Mouse (Mus musculus) kidney, embryonic 16.5 days (tissue): ENCODE measurements around the gene Tmem131. TPM values are rescaled to one million over a fixed set of nuclear protein-coding genes. Genes with fewer than 3 reads are reported as not detected.
"Not testable (repeated sequence)": the region's sequence is repeated elsewhere in the genome, so short reads cannot be mapped to it uniquely, and the experiment has no call there.

Experiments
- ATAC-seq: fragments of 200-750 bp; cut with Nextera tagmentation; 2 replicates; pipeline ENCODE4 v1.8.0; 2017; ENCODE audit warnings: moderate TSS enrichment; ENCODE audit not compliant: low FRiP score, low TSS enrichment
- H3K27ac ChIP-seq: fragments of 300-500 bp; sonication (generic); 2 replicates; pipeline ENCODE4 v1.5.1; 2014; ENCODE audit warnings: low read length
- H3K27me3 ChIP-seq: fragments of 300-500 bp; sonication (generic); 2 replicates; pipeline ENCODE4 v1.6.1; 2014; ENCODE audit warnings: low read length, control low read depth, mixed read lengths; ENCODE audit not compliant: insufficient read depth
- H3K36me3 ChIP-seq: fragments of 300-500 bp; sonication (generic); 2 replicates; pipeline ENCODE4 v1.6.1; 2014; ENCODE audit warnings: low read length, control low read depth, mixed read lengths; ENCODE audit not compliant: insufficient read depth
- H3K4me1 ChIP-seq: fragments of 300-500 bp; sonication (generic); 2 replicates; pipeline ENCODE4 v1.6.1; 2014; ENCODE audit warnings: low read length, control low read depth, mixed read lengths; ENCODE audit not compliant: insufficient read depth
- H3K4me2 ChIP-seq: fragments of 300-500 bp; sonication (generic); replicated peaks from 2 replicates; pipeline ENCODE4 v1.6.1; 2014; ENCODE audit warnings: low read depth, low read length
- H3K4me3 ChIP-seq: fragments of 300-500 bp; sonication (generic); 2 replicates; pipeline ENCODE4 v1.5.1; 2014; ENCODE audit warnings: mild to moderate bottlenecking, low read length
- H3K9ac ChIP-seq: fragments of 300-500 bp; sonication (generic); replicated peaks from 2 replicates; pipeline ENCODE4 v1.6.1; 2014; ENCODE audit warnings: low read length
- H3K9me3 ChIP-seq: fragments of 300-500 bp; sonication (generic); 2 replicates; pipeline ENCODE4 v1.6.1; 2016; ENCODE audit warnings: low read length, control low read depth
- WGBS: fragments of 180-500 bp; shearing (Covaris S2); extraction: QIAGEN DNeasy Blood & Tissue Kit; methylation state at CpG from one replicate; pipeline ENCODE4 v1.1.7; 2014; 5-methylcytosine and 5-hydroxymethylcytosine counted together
- polyA plus RNA-seq: library from polyadenylated mRNA; unstranded; fragments of >200 nt; fragmentation: Nextera tagmentation; extraction: Ambion mirVana; gene quantifications from 2 replicates; pipeline ENCODE4 v1.2.1, GENCODE M21; 2015

The Tmem131 gene
- polyA plus RNA-seq, 1 experiment from 2014 or later = 9.6 TPM

DNA sequence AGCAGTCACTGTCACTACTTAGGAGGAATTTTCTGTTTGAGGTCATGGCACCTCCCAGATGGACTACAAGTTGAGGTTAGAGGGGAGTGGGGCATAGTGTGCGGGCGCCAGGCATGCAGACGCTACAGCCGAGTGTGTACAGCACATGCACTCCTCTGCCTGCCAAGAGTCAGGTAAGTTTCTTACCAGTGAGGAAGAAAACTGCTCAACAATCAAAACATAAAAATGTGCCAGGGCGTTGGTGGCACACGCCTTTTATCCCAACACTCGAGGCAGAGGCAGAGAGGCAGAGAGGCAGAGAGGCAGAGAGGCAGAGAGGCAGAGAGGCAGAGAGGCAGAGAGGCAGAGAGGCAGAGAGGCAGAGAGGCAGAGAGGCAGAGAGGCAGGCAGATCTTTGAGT lies 33.5 kb downstream of the Tmem131 start:
- H3K27me3 ChIP-seq, ATAC-seq: not testable (repeated sequence)

DNA sequence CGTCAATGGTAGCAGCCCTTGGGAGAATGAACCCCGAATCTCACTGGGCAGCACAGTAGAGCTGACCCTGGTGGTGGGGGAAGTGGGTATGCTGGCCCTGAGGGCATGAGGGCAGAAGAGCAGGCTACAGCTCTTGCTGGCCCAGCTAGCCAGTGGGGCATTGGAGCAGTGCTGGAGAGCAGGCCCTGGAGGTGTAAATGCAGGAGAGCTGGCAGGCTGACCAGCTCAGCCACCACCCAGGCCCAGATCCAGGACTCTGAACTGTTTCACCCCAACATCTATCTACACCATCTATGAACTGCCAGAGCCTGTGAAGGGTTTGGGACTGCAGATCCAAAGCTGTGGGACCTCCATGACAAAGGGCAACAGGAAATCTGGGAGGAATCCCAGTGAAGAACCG lies 38.2 kb downstream of the Tmem131 start:
- H3K27ac ChIP-seq = no peak overlapping the region
- H3K4me2 ChIP-seq = no peak overlapping the region
- no peaks in the 10 kb centered on the region; the same call in 1 of the 2 replicates for H3K9me3 ChIP-seq
- WGBS = 80% methylated on average over 3 of the region's 3 CpGs
- H3K4me3 ChIP-seq = no peak overlapping the region
- no peaks in the 10 kb centered on the region for H3K27me3 ChIP-seq
- no peaks in the 10 kb centered on the region for H3K4me1 ChIP-seq
- H3K36me3 ChIP-seq = no peaks in the 10 kb centered on the region
- no peak for ATAC-seq
- no peak overlapping the region for H3K9ac ChIP-seq

More for the DNA sequence above, 33.5 kb downstream of the Tmem131 start:
- not testable (repeated sequence) for H3K27ac ChIP-seq, H3K36me3 ChIP-seq, H3K4me1 ChIP-seq, H3K4me2 ChIP-seq, H3K9me3 ChIP-seq, H3K9ac ChIP-seq, H3K4me3 ChIP-seq
- 77% methylated on average over 7 of the region's 7 CpGs for WGBS

DNA sequence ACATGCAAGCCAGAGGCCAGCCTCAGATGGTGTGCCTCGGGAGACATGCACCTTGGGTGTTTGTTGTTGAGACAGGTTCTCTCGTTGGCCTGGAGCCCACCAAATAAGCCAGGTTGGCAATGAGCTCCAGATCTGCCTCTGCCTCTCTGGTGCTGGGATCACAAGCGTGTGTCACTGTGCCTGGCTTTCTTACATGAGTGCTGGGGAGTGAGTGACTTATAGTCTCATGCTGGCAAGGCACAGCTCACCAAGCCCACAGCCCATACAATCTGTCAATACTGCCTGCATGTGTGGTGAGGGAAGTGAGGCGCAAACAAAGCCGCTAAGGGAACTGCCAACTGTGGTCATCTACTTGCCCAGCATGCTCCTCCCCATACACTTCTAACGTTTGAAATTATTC lies 39.0 kb downstream of the Tmem131 start:
- Histone ChIP-seq H3K36me3 (no peaks in the 10 kb centered on the region), H3K9me3 (no peaks in the 10 kb centered on the region; the same call in 1 of the 2 replicates), H3K27ac (no peak overlapping the region), H3K4me3 (no peak overlapping the region), H3K27me3 (no peaks in the 10 kb centered on the region), H3K4me1 (no peaks in the 10 kb centered on the region), H3K4me2 (no peak overlapping the region), H3K9ac (no peak overlapping the region)
- WGBS = 70% methylated on average over 6 of the region's 6 CpGs
- no peak for ATAC-seq

DNA sequence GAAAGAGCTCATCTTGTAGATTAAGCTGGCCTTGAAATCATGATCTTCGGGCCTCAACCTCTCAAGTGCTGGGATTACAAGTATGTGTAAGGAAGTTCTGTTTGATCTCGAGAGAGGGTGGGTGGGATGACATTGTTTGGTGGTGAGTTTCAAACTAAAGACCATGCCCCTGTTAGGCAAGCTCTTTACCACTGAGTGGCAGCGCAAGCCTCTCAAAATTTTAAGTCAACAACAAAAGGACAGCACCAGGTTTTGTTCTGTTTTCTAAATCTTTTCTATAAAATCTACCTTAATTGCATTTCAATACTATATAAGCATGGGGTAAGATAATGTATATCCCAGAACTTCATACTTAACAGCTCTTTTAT lies 39.4 kb downstream of the Tmem131 start:
- no peak overlapping the region for H3K9ac ChIP-seq
- no peak for ATAC-seq
- no peak overlapping the region for H3K4me3 ChIP-seq
- H3K36me3 ChIP-seq = no peaks in the 10 kb centered on the region
- H3K9me3 ChIP-seq = no peaks in the 10 kb centered on the region; the same call in 1 of the 2 replicates
- no peaks in the 10 kb centered on the region for H3K4me1 ChIP-seq
- H3K27ac ChIP-seq = no peak overlapping the region
- no peaks in the 10 kb centered on the region for H3K27me3 ChIP-seq
- 57% methylated on average over 3 of the region's 3 CpGs for WGBS
- H3K4me2 ChIP-seq = no peak overlapping the region

DNA sequence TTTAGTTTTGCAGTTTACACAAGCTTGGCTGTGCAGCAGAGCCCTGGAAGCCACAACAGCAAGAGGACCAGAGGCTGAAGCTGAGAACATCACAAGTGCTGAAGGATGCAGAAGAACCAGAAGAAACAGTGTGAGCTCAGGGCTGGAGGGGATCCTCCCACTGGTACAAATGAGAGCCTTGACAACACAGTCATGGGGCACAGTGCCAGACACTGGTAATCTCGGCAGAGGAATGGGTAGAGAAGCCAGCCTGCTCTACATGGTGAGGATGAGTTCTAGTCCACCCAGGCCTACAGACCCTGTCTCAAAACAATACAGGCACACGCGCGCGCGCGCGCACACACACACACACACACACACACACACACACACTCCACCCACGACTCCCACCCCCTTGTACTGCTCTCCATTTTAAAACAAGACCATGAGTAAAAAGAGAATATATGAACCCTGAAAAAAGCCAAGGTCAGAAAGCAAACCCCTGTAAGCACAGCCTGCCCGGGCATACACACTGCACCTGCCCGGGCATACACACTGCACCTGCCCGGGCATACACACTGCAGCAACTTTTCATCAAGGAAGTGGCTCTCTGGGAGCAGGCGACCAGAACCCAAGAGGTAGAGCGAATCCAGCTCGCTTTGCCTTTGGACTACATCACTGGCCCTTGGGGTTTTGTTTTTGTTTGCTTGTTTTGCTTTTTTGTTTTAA lies 39.9 kb downstream of the Tmem131 start:
- H3K9ac ChIP-seq = no peak overlapping the region
- H3K9me3 ChIP-seq = no peaks in the 10 kb centered on the region; the same call in 1 of the 2 replicates
- H3K4me2 ChIP-seq = no peak overlapping the region
- no peak overlapping the region for H3K4me3 ChIP-seq
- H3K27me3 ChIP-seq = no peaks in the 10 kb centered on the region
- no peak for ATAC-seq
- H3K27ac ChIP-seq = no peak overlapping the region
- WGBS = 91% methylated on average over 15 of the region's 15 CpGs
- no peaks in the 10 kb centered on the region for H3K4me1 ChIP-seq
- H3K36me3 ChIP-seq = no peaks in the 10 kb centered on the region

DNA sequence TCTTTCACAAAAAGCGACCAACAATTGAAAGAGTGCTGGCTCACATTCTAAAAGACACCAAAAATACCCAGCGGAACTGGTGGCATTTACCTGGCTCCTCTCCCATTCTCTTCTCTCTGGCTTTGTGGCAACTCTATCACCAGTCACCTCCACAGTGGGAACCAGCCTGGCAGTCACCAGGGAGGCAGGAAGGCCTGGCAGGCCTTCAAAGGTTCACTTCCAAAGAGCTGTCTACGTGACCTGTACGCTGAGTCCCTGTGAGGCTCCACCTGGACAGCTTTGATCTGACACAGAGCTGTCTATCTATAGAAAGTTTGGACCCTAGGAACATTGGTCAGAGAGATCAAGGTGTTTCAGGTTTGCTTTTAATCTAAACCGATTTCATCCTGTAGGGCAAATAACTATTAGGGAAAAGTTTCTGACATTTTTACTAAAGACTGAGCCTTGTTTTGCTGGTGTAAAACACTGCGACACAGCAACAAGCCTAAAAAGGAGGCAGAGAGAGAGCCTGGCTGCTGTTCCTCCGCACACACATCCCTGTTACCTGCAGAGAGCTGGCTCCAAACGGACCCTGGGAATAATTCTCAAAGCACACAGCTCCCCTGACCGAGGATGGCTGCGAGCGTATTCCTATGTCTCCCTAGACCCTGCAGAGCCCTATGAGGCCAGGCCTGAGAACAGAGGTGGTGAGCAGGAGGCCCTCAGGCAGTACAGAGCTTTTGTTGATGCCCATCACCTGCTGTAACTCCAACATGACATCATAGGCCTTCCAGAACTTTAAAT lies 40.7 kb downstream of the Tmem131 start:
- no peaks in the 10 kb centered on the region for H3K36me3 ChIP-seq
- no peak overlapping the region for H3K9ac ChIP-seq
- H3K4me1 ChIP-seq = no peaks in the 10 kb centered on the region
- no peaks in the 10 kb centered on the region; the same call in 1 of the 2 replicates for H3K9me3 ChIP-seq
- no peak overlapping the region for H3K4me3 ChIP-seq
- H3K27ac ChIP-seq = no peak overlapping the region
- H3K4me2 ChIP-seq = no peak overlapping the region
- H3K27me3 ChIP-seq = no peaks in the 10 kb centered on the region
- 91% methylated on average over 11 of the region's 11 CpGs for WGBS
- no peak for ATAC-seq

DNA sequence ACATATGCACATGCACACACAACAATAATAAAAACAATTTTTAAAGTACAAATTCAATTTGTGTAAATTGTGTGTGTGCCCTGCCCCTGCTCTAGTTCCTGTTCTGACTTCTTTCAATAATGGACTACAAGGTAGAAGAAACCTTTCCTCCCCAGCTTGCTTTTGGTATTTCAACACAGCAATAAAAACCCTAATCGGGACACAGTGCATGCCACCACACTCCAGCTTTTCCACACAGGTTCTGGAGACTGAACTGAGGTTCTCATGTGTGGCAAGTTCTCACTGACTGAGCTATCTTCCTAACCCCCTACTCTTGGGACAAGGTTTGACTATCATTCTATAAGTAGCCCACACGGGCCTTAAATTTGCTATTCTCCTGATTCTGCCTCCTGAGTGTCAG lies 43.8 kb downstream of the Tmem131 start:
- 89% methylated on average over 2 of the region's 2 CpGs for WGBS
- ATAC-seq = no peak

DNA sequence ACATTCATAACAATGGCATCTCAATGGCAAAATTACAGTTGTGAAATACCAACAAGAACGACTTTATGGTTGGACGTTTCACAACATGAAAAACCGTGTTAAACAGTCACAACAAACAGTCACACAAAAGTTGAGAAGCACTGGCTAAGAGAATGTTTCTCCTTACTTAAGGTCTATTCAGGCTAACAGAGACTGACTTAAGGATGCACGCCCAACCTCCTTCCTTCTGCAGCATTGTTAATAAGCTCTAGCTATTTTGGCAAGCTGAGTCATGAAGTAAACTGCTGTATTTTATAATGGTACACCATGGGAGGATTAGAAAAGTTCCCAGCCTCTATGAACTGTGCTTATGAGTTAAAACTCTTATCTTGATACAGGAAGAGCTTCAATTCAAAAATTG lies 47.0 kb downstream of the Tmem131 start:
- ATAC-seq = no peak
- H3K4me3 ChIP-seq = no peak overlapping the region

More for the DNA sequence above, 43.8 kb downstream of the Tmem131 start:
- no peaks in the 10 kb centered on the region for H3K36me3 ChIP-seq
- no peaks in the 10 kb centered on the region for H3K9me3 ChIP-seq
- no peak overlapping the region for H3K4me3 ChIP-seq
- H3K9ac ChIP-seq = no peak overlapping the region
- H3K4me2 ChIP-seq = no peak overlapping the region
- H3K27me3 ChIP-seq = no peaks in the 10 kb centered on the region
- no peak overlapping the region for H3K27ac ChIP-seq
- H3K4me1 ChIP-seq = no peaks in the 10 kb centered on the region

DNA sequence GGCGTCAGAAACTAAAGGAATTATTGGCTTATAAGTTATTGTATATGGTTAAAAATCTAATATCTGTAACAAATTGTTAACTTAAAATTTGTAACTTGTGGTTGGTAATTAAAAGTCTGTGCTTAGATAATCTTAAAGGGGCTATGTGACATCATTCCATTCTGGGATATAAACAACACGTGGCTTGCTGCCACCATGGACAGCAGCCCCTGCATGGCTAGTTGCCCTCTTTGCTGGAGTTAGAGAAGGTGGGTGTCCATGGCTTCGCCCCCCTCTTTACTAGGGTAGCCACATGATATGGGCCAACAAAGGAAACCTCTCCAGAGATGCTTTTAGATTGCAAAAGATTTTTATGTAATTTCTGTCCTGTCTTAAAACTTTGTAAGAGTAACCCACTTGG lies 48.0 kb downstream of the Tmem131 start:
- Histone ChIP-seq H3K4me3 (no peak overlapping the region), H3K9me3 (no peaks in the 10 kb centered on the region), H3K27ac (no peak overlapping the region), H3K9ac (no peak overlapping the region), H3K4me1 (no peaks in the 10 kb centered on the region), H3K4me2 (no peak overlapping the region), H3K36me3 (no peaks in the 10 kb centered on the region), H3K27me3 (no peaks in the 10 kb centered on the region)
- WGBS = 77% methylated on average over 3 of the region's 3 CpGs
- ATAC-seq = no peak

More for the DNA sequence above, 47.0 kb downstream of the Tmem131 start:
- Histone ChIP-seq H3K4me2 (no peak overlapping the region), H3K9ac (no peak overlapping the region), H3K4me1 (no peaks in the 10 kb centered on the region), H3K9me3 (no peaks in the 10 kb centered on the region), H3K36me3 (no peaks in the 10 kb centered on the region), H3K27me3 (no peaks in the 10 kb centered on the region), H3K27ac (no peak overlapping the region)
- 88% methylated on average over 4 of the region's 4 CpGs for WGBS

DNA sequence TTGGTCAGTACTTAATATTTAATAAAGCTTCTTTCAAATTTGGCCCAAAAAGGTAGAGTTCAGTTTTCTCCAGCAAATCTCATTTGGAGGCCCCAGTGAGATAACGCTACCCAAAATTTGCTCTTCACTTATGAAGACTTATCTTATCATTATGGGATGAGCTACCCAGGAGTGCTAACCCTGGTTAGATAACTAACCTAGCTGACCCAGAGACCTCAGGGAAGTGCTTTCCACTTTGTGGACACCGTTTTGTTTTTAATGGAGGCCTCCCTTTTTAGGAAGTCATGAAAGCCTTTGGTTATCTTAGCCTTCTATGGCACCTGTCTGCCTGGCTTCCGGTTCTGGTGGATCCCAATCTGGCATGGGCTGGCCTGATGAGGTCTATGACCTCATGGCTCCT lies 49.3 kb downstream of the Tmem131 start:
- Histone ChIP-seq H3K27ac (no peak overlapping the region), H3K9ac (no peak overlapping the region), H3K27me3 (no peaks in the 10 kb centered on the region), H3K4me2 (no peak overlapping the region), H3K9me3 (no peaks in the 10 kb centered on the region), H3K4me3 (no peak overlapping the region), H3K36me3 (no peaks in the 10 kb centered on the region), H3K4me1 (no peaks in the 10 kb centered on the region)
- WGBS = 93% methylated on average over 3 of the region's 3 CpGs
- ATAC-seq = no peak
